Mouse (Mus musculus) forelimb bud, embryonic 11.5 days (tissue): ENCODE measurements around the gene Dolpp1.
A peak's percentile ranks its signal among the peaks of the same experiment; 100 is the strongest.

Source experiments
- DNase-seq: peaks from one replicate; pipeline ENCODE4 v3.0.0-alpha.2; 2012; ENCODE audit warnings: low read depth, low spot score

Gene Dolpp1

DNA sequence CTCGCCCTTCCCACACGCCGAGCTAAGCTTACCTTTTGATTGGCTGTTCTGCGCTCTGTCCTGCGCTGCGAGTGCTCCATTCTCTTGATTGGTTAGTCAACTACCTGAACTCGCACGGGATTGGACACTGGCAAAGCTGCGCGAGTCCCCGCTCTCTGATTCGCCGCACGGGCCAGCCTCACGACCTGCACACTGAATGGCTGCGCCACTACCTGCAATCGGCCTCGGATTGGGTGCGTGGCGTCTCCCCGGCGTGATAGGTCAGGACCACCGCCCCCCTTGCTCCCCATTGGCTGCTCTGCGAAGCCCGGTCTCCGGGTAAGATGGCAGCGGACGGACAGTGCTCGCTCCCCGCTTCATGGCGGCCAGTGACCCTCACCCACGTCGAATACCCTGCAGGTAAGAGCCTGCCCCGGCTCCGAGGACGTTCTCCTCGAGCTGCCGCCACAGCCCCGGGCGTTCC, at the start of gene Dolpp1:
Gene Dolpp1, plus strand, starts transcription at position 141 of the 463 bp plus-strand sequence.
- DNase-seq: peak; percentile 99

DNA sequence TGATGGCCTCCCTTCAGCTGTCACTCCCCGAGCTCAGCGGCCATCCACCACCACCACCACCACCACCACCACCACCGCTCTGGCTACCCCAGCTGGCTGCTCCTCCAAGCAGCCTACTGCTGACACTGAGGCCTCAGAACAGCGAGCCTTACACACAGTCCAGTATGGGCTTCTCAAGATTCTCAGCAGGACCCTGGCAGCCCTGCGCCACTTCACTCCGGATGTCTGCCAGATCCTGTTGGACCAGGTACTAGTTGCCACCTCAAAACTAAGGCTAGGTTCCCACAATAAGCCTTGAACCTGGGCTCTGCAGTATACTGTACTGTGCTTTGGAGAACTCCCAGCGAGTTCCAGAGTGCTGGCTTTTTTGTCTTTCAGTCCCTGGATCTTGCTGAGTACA, 49.5 kb upstream of the Dolpp1 start:
- DNase-seq: no peak

DNA sequence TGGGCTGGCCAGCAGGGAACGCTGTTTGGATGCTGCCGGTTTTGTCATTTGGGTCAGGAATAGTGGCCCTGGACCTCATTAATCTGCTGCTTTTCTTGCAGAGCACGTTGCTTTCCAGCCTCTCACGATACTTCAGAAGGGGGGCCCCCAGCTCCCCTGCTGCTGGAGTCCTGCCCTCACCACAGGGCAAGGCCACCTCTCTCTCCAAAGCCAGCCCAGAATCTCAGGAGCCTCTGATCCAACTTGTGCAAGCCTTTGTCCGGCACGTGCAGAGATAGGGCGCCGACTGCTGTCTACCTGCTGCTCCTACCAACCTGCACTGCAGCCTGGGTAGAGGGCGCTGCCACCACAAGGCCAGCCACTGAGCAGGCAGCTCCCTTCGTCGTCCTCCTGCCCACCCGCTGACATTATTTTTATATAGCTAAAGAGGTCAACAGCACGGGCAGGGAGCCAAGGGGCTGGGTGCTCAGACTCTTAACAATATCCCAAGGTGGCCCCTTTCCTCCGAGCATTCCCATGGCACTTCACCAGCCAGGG, 48.4 kb upstream of the Dolpp1 start:
- DNase-seq: no peak

DNA sequence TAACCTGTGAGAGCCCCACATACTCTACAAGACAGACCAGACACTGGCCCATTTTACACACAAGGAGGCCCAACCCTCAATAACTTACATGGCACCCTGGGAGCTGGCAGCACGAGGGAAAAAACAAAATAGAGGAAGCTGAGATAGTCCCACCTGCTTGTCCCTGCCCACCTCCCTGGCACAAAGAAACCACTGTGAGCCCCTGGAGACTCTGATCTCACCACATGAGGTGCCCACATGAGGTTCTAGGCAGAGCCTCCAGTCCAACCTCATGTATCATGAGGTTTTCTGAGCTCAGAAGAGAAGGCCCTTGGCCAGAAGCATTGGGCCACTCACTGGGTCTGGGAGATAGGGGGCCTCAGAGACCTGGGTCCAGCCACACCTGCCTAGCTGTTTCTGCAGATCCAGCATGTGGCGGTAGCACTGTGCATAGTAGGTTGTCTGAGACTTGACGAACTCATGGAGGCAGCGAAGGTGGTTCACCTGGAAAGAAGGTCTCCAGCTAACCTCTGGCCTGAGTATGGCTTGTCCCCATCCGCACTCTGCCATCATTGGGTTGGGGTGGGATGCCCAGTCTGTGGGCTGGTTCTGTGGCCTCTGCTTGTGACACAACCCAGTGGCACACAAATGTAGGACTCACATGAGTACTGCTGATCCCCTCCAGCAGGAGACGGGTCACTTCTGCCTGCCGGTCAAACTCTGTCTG, 45.9 kb upstream of the Dolpp1 start:
- no peak for DNase-seq

DNA sequence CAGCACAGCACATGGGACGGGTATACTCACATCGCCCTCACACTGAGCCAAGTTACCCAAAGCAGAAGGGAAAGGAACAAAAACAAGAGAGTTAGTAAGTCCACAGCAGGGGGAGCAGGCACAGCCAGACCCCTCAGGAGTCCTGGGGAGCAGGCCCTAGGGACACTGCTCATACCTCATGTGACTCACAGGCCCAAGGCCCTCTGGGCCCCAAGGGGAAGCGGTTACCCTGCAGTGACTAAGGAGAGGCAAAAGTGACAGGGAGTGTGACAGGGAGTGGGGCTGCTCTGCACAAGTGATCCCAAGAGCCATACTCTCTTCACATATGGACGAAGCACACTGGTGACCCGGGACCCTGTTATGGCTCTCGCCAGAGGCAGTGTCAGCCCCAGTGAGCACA, 42.9 kb upstream of the Dolpp1 start:
- DNase-seq: no peak

DNA sequence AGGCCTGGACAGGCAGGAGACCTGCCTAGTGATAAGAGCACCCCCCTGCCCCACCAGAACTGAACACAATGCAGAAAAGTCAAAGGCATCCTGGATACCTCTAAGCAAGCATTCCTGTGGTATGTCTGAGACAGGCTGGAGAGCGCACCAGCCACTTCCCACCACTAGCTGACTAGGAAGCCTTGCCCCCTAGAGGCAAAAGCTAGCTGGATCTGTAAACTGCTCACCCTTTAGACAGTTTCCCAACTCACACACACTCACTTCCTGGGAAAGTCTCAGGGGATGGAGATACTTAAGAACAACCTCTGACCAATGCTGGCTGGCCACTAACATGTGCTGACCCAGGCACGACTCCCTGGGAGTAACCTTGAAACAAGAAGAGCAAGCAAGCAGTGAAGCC, 40.9 kb upstream of the Dolpp1 start:
- no peak for DNase-seq

DNA sequence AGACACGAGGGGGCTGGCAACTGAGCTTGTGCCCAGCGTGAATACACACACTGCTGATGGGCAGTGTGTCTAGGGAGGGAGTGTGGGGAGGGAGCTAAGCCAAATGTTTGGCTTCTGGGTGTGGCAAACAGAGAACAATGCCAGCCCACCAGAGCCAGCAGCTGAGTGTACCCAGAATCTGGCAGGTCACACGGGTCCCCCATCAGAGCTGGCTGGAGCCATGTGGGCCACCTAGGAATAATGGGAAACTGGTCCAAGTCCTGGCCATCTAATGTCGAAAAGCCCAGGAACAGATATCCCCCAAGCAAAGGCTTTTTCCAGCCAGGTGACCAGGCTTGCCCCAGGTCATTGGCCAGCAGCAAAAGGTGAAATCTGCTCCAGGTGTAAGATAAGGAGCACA, 36.2 kb upstream of the Dolpp1 start:
- DNase-seq: no peak

DNA sequence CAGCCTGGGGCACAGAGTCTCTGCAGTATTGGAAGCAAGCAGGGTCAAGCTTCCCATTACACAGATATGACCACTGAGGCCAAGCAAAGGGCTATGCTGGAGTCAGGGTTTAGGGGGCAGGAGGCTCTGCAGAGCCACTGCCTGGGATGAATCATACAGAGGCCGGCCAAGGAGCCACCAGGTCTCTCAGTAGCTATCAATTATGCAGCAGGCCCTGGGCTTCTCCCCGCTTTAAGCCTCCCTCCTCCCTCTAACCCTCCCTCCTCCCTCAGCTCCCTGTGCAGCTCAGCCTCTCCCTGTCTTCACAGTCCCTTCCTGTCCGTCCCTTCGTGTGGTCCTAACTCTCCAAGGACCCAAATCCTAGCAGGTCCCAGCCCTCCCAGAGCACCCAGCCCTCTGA, 35.8 kb upstream of the Dolpp1 start:
- DNase-seq: no peak

DNA sequence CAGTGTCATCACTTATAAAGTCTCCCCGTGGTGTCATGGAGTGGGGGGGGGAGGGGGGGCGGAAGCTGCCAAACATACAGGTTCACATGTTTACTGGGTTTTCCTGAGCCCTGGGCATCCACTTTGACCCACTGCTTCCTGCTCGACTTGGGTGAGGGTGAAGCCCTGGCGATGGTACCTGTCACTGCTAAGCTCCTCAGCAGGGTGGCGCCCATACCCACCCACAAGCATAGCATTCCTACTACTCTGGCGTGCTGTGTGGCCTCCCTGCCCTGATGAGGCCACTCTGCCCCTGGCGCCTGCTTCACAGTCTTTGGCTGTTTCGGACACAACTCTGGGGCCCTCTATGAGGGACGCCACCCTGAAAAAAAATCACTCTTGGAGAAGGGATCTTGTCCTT, 35.1 kb upstream of the Dolpp1 start:
- no peak for DNase-seq

DNA sequence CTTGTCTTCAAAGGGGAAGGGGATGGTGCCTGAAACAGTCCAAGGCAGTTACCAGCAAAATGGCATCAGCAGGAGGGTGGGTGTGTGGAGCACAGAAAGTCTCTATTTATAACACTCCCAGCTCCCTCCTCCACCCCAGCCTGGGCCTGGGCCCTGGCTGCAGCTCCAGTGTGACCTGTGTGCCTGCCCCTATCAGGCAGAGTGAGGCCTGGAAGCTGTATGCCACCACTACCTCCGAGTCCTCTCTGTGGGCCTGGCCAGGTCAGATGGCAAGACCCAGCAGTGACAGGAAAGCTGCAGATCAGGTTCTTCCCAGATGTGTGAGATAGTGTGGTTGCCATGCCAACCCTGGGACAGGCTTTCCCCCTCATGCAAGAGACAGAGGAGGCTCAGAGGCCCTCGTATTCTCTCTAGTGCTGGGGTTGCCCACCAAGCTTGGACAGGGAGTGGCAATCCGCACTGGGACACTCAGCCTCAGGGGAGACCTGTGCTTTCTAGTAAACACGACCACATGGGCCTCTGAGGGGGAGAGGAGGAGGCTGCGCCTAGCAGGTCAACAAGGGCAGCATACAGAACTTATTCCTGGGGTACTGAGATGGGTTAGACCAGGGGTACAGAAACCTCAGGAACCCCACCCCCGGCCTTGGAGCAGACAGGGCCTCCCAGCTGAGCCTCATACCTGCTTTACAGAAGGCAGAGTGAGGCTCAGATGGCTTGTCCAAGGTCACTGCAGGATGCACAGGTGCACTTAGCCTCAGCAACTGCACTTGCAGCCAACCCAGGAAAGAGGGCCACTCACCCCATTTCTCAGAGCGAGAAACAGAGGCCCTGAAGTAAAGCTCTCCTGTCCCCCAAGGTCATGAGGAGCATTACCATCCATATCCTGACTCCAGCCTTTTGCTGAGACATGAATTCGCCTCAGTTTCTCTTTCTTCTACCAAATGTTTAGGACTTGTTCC, 34.2 kb upstream of the Dolpp1 start:
- DNase-seq: no peak

DNA sequence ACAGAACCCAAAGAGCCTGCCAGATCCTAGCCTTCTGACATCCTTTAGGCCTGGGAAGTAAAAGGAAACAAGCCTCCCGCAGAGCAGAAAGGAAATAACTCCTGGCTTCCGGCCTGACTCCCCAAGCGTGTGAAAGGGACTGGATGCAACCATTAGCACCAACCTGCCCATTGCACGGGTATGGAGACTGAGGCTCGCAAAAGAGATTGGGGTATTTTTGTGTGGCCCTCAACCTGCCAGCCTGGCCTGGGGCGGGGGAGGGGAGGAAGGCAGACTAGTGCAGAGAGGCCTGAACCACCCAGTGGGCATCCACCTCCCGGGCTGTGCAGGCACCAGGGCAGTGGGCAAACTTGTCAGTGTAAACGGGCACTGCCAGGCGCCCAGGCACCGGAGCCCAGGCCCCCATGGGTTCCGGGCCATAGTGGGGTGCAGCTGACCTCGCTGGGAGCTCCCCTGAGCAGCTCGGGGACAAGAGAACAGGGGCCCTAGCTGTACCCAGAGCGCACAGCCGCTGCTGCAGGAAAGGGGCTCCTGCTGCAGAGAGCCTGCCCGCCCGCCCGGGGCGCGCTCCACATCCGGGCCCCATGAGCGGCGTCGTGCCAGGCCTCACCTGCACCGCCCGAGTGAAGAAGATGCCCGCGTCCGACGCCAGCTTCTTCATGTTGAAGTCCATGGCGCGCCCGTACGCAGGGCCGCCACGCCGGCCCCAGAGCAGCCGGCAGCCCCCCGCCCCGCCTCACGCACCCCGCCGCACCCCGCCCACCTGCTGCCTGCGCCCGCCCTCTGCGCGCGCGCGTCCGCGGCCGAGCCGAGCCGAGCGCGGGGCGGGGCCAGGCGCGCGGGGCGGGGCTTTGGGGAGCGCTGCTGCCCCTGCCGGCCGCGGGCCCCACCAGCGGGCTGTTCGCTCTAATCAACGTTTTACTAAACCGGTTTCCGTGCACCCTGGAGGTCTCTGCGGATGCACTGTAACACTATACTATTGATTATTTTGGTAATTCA, 33.2 kb upstream of the Dolpp1 start, which contains the start of gene Sh3glb2:
Gene Sh3glb2, minus strand, starts transcription at position 805 of the 999 bp plus-strand sequence.
- peak; percentile 61 for DNase-seq

DNA sequence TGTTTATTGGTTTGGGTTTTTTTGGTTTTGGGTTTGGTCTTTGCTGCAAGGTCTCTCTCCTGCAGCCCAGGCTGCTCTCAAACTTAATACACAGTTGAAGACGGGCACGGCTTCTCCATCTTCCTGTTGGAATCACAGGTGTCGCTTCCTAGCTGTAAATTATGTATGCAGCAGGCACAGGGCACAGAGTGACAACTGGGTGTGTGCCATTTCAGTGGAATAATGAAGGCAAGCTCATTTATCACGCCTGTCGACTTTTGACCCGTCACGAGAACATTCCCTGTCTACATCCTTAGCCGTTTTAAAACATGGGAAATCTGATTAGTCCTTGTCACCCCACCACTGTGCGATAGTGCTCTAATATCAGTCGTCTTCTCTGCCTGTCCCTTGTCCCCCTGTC, 31.4 kb upstream of the Dolpp1 start:
- no peak for DNase-seq

DNA sequence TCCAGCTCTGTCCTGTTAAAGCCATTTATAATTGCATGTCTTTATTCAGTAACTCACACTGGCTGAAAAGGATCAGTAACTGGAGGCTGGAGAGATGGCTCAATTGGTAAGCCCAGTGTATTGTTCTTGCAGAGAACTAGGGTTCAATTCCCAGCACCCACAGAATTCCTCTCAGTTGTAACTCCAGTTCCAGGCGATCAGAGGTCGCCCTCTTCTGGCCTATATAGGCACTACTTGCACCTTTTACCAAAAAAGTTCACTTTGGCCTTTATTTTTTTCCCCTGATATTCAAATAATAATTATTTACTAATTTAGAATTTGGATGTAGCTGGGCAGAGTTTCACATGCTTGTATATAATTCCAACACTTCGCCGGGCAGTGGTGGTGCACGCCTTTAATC, 29.2 kb upstream of the Dolpp1 start:
- DNase-seq: no peak

DNA sequence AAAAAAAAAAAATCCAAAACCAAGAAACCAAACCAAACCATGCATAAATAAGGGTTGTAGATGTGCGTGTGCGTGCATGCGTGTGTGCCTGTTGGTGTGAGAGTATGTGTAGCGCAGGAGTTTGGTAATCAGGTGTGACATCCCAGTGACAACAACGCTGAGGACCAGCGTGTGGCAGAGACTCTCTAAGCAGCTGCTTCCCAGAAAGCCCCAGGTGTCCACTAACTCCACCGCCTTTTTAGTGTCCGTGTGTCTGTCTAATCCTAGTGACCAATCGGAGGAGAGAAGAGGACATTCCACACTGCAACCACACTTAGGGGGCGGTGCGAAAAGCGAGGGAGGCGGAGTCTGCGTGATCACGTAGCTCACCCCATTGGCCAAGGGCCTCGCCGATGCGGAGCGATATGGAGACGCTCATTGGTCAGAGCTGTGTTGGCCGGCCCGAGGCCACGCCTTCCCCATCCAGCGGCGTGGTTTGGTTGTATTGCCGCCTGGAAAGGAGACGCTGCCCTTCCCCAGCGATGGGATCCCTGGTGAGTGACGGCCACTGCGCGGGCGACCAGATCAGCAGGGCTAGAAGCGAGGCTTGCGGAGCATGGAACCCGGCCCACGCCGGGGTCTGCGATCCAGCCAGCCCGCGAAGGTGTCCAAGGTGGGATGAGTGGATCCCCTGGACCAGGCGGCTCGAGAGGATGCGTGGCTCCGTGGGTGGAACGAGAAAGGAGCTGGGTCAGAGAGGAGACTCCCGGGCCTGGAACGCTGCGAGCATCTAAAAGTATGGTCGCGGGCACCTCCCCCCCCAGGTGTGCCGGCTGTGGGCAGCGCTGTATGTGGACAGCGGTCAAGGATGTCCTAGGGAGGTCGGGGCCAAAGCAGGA, 28.0 kb upstream of the Dolpp1 start, which contains the start of gene Miga2:
Gene Miga2, plus strand, starts transcription at position 461 of the 878 bp plus-strand sequence.
- DNase-seq: peak; percentile 99

DNA sequence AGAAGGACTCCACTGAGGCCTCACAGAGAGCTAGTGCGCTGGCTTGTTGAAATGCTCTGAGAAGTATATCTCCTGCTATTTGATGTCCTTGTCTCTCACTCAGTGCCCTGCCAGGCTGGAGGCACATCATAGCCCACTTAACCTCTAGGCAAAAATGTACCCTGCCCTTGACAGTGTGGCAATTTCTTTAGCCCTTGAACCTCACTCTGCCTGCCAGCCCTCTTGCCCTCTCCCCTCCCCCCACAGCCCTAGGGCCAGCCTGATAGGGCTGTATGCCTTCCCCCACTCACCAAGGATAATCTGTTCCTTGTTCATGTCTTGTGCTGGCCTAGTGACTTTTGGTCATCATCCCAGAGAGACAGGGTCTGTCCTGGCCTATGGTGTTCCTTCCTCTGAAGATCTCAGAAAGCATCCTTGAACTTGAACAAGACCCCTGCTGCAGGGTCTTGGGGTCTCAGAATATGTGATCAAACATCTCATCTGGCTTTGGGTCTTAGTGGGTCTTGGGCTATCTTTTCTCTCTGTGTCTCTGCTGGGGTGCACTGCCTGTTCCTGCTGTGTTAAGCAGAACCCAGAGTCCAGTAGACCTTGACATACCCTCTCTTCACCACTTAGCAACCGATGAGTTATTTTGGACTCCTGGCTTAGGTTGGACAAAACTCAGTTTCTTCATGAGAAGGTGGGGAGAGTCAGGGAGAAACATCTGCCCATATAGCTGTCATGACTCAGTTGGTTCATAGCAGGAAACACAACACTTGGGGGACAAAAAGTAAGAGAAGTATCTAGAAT, 26.6 kb upstream of the Dolpp1 start:
- no peak for DNase-seq

DNA sequence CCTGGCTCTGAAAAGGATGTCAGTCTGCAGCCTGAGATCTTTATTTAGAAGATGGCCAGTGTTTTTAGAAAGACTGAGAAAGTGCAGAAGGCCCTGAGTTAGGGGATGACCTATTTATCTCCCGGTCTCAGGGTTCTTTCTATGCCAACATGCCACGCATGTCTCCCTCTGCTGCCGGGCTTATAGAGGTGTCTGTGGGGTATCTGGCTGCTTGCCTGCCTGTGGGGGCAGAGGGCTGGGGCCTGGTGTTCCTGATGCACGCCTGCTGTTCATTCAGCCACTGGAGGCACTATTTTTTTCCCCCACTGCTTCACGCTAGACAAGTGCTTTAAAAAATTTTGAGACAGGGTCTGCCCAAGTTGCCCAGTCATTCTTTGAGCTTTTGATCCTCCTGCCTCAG, 25.9 kb upstream of the Dolpp1 start:
- DNase-seq: no peak

DNA sequence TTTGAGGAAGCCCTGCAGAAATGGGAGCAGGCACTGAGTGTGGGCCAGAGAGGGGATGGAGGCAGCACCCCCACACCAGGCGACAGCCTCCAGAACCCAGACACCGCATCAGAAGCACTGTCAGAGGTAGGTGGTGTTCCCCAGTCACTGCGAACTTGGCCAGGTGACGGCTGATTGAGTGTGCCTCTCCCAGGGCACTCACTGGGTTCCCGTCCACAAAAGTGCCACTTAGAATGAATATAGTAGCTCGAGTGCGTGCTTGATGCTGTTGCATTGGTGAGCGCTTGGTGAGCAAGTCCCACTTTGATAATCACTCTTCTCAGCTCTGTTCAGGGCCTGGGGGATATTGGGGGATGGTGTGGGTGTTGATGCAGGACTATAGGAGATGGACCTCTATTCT, 20.5 kb upstream of the Dolpp1 start:
- DNase-seq: no peak

DNA sequence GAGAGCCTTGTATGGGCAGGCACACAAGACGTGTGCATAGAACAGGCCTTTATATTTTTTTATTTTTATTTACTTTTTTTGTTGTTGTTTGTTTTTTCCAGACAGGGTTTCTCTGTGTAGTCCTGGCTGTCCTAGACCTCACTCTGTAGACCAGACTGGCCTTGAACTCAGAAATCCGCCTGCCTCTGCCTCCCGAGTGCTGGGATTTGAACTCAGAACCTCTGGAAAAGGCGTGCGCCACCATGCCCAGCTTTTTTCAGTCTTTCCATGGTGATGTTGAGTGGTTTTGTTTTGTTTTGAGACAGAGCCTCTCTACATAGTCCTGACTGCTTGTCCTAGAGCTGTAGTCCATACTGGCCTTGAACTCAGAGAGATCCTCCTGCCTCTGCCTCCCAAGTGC, 19.3 kb upstream of the Dolpp1 start:
- no peak for DNase-seq

DNA sequence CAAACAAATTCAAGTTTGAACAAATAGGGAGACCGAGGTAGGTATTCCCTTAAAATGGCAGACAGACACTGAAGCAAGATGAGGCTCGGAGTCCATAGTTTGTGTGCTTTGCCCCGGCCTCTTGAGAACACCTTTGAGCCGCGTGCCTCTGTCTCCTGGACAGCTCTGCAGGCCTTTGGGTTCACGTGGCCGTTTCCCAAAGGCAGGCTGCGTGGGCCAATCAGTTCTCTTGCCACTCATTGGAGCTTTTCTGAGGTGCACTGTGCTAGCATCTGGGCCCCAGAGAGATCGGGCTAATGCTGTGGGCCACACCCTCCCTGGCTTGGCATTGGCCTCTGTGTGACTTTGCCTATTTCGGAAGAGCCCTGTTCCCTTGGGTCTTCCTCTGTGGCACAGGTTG, 16.2 kb upstream of the Dolpp1 start:
- DNase-seq: no peak
